Mouse (Mus musculus) lung, postnatal 25 days (tissue): Measurements from ENCODE around the gene Triap1.
"Not testable (repeated sequence)": the region's sequence is repeated elsewhere in the genome, so short reads cannot be mapped to it uniquely, and the experiment has no call there.

ENCODE experiments used
- DNase-seq: peaks from one replicate; pipeline ENCODE4 v3.0.0; 2022; ENCODE audit warnings: low spot score

Gene Triap1

GRCm38 (mm10) chr5:115340577-115341313, at the start of gene Triap1, which contains the start of gene Gatc:
Gene Triap1, plus strand, starts transcription at chr5:115341225.
Gene Gatc, minus strand, starts transcription at chr5:115341178.
- DNase-seq: peak; percentile 84

GRCm38 (mm10) chr5:115294173-115294572, 46.9 kb upstream of the Triap1 start:
- DNase-seq: no peak

DNA sequence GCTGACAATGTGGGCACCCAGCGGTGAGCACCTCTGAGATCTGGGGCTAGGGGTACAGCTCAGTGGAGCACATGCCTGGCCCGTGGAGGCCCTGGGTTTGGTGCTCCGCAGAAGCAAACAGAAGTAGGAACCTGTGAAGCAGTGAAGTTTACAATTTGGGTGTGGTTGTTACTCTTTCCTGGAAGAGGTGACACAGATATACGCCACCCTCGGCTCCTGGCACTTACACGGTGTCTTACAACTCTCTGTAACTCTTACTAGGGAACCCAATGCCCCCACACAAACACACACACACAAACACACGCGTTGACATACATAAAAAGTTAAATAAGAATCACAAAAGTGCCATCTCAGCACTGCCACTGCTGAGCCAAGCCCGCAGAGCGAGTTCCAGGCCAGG, 44.7 kb upstream of the Triap1 start:
- DNase-seq: no peak

GRCm38 (mm10) chr5:115300035-115300744, 40.8 kb upstream of the Triap1 start:
- DNase-seq: peak; percentile 60

DNA sequence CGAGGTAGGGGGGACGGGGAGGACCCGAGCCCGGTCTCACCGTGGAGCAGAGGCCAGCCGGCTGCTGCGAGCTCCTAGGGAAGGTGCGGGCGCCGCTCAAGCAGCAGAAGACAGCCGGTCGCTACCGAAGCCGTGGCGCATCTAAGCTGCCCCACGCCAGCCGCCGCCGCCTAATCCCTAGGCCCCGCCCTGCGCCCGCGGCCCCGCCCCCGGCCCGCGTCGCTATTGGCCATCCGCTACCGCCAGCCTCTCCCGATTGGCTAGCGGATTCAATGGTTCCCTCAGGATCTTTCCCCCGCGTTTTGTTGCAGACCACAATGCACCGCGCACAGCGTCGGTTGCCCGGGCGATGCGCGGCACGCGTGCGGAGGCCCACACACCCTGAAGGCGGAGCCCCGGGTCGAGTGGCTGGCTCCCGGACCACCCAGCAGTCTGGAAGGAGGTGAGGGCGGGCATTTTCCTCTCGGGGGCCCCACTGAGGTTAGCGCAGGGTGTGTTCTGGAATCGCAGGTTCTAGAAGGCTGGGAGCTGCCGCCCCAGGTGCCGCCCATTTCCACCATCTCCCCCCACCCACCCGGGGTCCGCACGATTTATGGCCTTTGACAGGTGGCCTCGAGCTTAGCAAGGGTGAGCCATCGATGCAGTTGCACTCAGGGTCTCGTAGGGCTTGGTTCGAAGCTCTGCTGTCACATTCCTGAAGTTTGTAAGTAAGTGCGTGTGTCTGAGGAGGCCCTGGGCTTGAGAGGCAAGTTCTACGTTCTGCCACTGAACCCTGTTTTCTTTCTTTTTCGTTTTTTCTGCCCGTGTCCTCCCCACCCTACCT, 40.0 kb upstream of the Triap1 start, which contains the start of gene Dynll1:
Dynll1 (minus strand) TSS at position 208 of the 823 bp plus-strand sequence.
- DNase-seq: peak; percentile 99

DNA sequence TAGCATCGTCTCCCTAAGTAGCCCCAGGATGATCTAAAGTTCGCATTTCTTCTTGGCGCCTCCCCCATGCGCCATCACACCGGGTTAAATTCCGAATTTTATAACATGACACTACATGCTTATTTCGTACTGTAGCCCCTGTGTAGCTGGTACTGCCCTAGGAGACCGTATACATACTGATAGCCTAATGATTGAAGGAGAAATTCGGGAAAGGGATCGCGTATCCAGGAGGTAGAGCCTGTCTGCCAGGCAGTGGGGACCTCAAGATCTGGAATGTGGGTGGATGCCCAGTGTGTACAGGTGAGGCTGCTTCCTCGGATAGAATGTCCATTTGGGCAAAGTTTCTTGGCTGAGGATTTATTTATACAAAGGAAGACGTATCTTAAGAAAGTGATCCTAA, 39.4 kb upstream of the Triap1 start:
- no peak for DNase-seq

DNA sequence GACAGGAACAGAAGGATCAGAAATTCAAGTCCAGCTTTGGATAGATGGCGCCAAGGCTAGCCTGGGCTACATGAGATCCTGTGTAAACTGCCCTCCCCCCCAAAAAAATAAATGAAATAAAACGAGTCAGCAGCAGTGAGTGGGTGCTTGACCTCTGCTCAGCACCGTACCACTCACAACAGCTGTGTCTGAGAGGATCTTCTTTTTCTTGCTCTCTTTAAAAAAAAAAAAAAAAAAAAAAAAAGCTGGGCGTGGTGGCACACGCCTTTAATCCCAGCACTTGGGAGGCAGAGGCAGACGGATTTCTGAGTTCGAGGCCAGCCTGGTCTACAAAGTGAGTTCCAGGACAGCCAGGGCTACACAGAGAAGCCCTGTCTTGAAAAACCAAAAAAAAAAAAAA, 38.8 kb upstream of the Triap1 start:
- DNase-seq: not testable (repeated sequence)

DNA sequence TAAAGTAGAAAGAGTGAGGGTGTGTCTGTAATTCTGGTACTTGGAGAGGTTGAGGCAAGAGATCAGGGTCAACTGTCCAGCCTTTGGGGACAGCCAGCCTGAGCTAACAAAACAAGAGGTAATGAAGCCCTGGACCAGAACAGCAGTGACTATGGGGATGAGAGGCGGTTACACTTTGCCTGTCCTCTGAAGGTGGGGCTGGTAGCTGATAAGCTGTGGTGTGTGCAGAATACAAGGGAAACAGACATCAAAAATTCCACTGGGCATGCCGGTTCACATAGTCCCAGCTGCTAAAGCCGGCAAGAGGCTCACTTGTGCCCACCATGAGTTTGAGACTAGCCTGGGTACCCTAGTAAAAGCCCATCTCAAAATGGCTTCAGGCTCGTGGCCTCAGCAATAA, 28.7 kb upstream of the Triap1 start:
- DNase-seq: no peak

- DNase-seq: no peak
Observed at GRCm38 (mm10) chr5:115312816-115313667, 28.0 kb upstream of the Triap1 start.

- no peak for DNase-seq
Observed at GRCm38 (mm10) chr5:115313668-115313943, 27.4 kb upstream of the Triap1 start.

DNA sequence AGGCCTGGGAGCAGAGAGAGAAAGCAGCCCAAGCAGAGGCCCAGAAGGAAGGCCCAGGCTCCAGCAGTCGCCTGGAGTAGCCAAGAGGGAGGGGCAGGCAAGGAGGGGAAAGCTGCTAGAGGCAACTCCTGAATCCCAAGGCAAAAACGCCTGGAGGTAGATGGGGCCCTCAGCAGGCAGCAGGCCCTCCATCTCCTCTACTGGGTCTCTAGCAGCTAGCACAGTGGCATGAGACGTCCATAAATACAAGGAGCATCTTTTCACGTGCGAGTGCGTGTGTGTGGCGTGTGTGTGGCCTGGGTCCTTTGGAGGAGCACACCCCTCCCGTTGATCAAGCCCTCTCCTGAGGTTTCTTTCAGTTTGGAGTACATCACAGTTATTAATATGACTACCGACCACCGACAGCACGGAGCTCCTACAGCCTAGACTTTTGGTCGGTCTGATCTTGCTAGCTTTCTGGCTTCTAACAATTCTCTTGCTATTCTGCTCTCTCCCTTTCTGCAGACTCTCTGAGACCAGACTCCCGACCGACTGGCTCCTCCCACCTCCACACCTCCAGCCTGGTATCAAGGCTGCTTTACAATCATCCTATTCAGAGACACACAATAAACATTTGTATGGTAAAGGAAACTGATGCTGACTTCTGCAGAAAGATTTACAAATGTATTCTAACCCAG, 23.9 kb upstream of the Triap1 start:
- DNase-seq: no peak

- no peak for DNase-seq
Observed at GRCm38 (mm10) chr5:115317645-115318328, 23.2 kb upstream of the Triap1 start.

- peak; percentile 83 for DNase-seq
Observed at GRCm38 (mm10) chr5:115319004-115319940, 21.8 kb upstream of the Triap1 start.

GRCm38 (mm10) chr5:115326256-115326831, 14.7 kb upstream of the Triap1 start:
- no peak for DNase-seq

GRCm38 (mm10) chr5:115326875-115327609, 14.0 kb upstream of the Triap1 start, which contains the start of gene Srsf9:
Gene Srsf9, plus strand, starts transcription at chr5:115327177.
- peak; percentile 95 for DNase-seq

DNA sequence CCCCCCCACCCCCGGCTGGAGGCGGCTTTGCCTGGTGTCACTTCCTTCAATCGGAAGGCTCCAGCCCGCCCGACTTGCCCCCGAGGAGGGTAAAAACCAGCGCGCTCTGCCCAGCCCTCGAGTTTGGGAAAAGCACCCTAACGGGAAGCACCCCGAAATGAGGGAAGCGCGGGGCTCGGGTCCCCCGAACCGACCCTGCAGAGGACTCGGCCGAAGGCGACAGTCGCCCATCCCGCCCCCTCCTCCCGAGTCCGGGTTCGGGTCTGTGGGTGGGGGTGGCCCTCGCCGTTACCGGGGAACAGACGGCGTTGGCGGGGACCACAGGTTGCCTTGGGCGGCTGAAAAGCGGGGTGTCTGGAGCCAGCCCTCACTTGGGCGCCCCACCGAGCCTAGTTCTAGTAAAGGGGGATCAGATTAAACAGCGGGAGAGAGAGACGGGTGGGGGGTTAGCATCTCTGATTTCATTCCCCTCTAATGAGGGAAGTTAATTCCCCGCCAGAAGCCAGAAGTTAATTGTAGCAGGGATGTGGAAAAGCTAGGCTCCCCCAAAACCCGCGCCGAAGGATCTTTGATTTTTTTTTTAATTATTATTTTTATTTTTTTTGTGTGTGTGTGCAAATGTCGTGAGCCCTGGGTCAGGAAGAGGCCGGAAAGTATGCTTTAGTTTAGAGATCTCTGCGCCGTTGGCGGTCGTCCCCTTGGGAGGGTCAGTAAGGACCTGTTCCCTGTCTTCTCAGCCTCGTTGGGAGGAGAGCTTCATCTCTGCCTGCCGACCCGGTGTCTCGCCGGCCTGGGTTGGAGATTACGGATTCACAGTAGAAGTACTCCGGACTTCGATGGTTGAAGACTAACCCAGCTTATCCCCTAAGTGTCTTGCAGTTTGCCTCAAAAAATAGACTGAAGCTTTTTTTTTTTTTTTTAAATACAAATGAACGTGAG, 13.1 kb upstream of the Triap1 start:
- DNase-seq: no peak

DNA sequence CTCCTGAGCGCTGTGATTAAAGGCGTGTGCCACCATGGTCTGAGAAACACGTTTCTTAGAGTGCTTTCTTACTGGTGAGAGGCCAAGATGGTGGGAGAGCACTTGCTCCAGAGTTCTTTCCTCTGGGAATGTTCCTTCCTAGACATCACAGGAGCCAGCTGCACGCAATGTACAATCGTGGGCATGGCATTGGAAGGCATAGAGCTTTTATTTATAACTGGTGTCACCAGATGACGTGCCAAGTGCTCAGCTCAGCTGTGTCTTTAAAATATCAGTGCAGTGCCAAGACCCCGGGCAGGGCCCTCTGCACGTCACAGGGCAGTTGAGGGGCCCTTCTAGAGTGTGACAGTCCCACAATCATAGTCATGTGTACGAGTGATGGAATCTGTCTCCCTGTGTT, 10.1 kb upstream of the Triap1 start:
- no peak for DNase-seq
